Mouse (Mus musculus): ENCODE measurements around the gene Zfp772. TPM values are rescaled to one million over a fixed set of nuclear protein-coding genes. Genes with fewer than 3 reads are reported as not detected.
"Not testable (repeated sequence)": the region's sequence is repeated elsewhere in the genome, so short reads cannot be mapped to it uniquely, and the experiment has no call there.

The Zfp772 gene
- total RNA-seq (2022): 1 to 10 TPM; 2.2 to 3.2 (median 2.3) TPM

GRCm38 (mm10) chr7:7209313-7210151, at the start of gene Zfp772:
Gene Zfp772, minus strand, starts transcription at chr7:7209998.
- DNase-seq (ENCODE audit: low spot score in 2 of 2): not testable (repeated sequence)

- not testable (repeated sequence) for DNase-seq (ENCODE audit: low spot score in 2 of 2)
Measured at GRCm38 (mm10) chr7:7247228-7247627, 37.4 kb upstream of the Zfp772 start, which contains the start of gene Vmn2r29. Gene Vmn2r29, minus strand, starts transcription at chr7:7247328.

GRCm38 (mm10) chr7:7188191-7188942, 21.4 kb downstream of the Zfp772 start:
- peak; percentile 22 to 29 for DNase-seq (ENCODE audit: low spot score in 2 of 2)

- no peak for DNase-seq (ENCODE audit: low spot score in 2 of 2)
Measured at GRCm38 (mm10) chr7:7187417-7188190, 22.2 kb downstream of the Zfp772 start.

GRCm38 (mm10) chr7:7185897-7186296, 23.9 kb downstream of the Zfp772 start:
- DNase-seq (ENCODE audit: low spot score in 2 of 2): no peak

- DNase-seq (ENCODE audit: low spot score in 2 of 2): peak; percentile 9 to 27
Measured at GRCm38 (mm10) chr7:7171227-7172147, 38.3 kb downstream of the Zfp772 start, which contains the start of gene Zfp418. Gene Zfp418, plus strand, starts transcription at chr7:7171330.

Other genes starting within 250 kb of the Zfp772 start
- not detected for gene Aurkc, start 214.7 kb downstream of the Zfp772 start, total RNA-seq (2022)
- gene Zfp954, start 88.5 kb downstream of the Zfp772 start, total RNA-seq (2022): 1 to 10 TPM; 3.1 to 4.8 (median 3.5) TPM
- 1 to 10 TPM in 2 of 4 experiments, under 1 TPM in 2; 0.65 to 2.0 (median 1.0) TPM for gene Zfp773, start 73.2 kb downstream of the Zfp772 start, total RNA-seq (2022)
- 1 to 10 TPM; 1.3 to 2.6 (median 1.9) TPM for gene Zfp418, start 38.7 kb downstream of the Zfp772 start, total RNA-seq (2022)
- gene Vmn2r29, start 37.3 kb upstream of the Zfp772 start, total RNA-seq (2022): under 1 TPM in 2 of 4 experiments, not detected in 2; 0.18 to 0.21 TPM
- 1 to 10 TPM in 2 of 4 experiments, under 1 TPM in 2; 0.43 to 2.9 (median 1.9) TPM for gene Gm45844, start 68.3 kb upstream of the Zfp772 start, total RNA-seq (2022)
- 10 to 100 TPM; 34.5 to 39.9 (median 36.4) TPM for gene Clcn4, start 90.9 kb upstream of the Zfp772 start, total RNA-seq (2022)
- not detected for gene Vmn2r30, start 127.6 kb upstream of the Zfp772 start, total RNA-seq (2022)
- gene Gm45783, start 164.6 kb upstream of the Zfp772 start, total RNA-seq (2022): not detected
- not detected for gene Vmn2r31, start 189.7 kb upstream of the Zfp772 start, total RNA-seq (2022)

All from gastrocnemius, adult 8-10 months (tissue).